Mouse (Mus musculus): ENCODE results near the gene Nenf.

The Nenf gene

DNA sequence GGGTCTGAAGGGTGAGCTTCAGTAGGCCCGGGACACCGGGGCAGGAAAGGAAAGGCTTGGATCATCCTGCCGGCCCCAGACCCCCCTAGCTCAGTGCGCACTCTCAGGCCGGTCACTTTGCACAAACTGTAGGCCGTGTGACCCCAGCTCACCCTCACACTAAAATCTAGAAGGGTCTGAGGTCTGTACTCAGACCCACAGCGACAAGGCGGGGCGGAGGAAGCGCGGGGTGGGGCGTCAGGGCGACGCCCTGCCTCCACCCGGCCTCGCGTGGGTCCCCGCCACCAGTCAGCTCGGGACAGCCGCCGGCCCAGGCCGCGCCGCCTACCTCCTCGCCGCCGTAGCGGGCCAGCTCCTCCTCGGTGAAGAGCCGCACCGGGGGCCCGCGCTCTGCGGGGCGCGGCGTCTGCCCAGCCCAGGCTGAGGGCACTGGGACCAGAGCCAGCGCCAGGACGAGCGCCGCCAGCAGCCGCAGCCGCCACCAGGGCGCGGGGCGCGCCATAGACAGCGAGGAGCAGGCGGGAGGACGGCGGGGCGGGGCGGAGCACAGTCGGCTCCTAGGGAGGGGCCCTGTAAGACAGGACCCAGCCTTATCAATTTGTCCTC is at the start of gene Nenf:
TSS of gene Nenf (minus strand) at position 604 of the 606 bp plus-strand sequence.
- no peak for DNase-seq (ENCODE audit: low spot score)

DNA sequence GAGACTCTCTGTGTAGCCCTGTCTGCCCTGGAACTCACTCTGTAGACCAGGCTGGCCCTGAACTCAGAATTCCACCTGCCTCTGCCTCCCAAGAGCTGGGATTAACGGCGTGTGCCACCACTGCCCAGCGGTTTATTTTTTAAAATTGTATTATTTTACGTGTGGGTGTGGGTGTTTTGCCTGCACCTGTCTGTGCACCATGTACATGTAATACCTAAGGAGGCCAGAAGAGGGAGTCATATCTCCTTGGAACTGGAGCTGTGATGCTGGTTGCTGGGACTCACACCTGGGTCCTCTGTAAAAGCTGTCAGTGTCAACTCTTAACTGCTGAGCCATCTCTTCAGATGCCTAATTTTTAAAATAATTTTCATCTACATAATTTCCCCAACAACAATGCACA is 46.5 kb upstream of the Nenf start:
- no peak for DNase-seq (ENCODE audit: low spot score)

DNA sequence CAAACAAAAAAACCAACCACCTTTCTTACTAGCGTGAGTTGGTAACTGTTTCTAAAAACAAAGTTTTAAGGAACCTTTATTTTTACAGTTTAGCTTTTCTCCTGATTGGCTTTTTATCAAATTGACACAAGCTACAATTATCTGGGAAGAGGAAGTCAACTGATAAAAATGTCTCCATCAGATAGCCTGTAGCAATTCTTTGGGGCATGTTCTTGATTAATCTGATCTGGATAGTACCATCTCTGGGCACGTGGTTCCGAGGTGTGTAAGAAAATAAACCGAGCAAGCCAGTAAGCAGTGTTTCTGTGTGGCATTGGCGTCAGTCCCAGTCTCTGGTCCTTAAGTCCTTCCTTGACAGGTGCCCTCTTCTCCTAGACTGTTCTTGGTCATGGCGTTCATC is 44.4 kb upstream of the Nenf start:
- DNase-seq (ENCODE audit: low spot score) = no peak

DNA sequence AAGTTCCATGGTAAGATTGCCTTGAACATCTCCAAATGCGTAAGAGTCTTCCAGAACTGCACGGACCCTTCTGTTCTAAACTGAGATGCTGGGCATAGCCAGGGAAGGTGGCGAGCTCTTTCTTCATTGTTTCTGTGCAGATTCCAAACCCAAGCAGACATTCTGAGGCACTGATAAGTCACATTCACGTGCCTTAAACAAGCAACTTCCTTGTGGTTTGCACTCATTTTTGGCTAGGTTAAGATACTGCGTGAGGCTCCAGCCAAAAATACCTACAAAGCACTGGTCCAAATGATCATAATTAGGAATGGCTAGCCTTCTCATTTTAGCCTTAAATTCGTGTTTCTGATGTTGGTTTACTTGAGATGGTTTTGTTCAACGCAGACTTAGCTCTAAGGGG is 41.5 kb upstream of the Nenf start:
- DNase-seq (ENCODE audit: low spot score) = no peak

DNA sequence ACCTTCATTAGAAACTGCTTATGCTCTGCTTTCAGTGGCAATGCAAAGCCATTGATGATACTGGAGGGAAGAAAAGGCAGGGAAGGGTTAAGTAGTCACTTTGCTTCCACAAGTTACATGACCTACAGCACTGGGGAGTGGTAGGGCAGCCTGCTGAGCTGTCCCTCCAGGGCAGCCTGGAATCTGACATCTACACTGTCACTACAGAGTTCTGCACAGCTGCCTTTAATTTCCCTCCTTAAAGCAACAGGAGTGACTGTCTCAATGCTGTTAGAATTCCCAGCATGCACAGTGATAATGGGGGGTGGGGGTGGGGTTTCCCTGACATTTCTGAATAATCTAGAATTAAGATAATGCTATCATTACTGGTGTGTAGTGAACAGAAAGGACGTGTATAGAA is 38.9 kb upstream of the Nenf start:
- no peak for DNase-seq (ENCODE audit: low spot score)

DNA sequence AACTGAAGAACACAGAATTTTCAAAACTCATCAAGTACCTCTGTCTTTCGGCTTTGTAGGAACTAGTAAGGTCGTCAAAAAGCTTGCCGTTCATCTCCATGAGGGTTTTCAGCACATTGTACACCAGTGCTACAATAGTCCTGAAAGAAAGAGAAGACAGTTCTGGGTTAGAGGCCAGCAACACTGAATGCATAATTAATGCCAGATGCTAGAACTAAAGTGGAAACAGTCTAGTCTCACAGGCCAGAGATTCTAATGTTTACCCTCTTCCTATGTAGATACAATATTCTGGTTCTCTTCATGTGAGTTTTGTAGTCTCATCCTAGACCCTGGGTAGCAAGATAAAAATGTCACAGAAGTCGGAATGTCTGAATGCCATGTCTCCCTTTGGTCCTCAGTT is 35.8 kb upstream of the Nenf start:
- no peak for DNase-seq (ENCODE audit: low spot score)

DNA sequence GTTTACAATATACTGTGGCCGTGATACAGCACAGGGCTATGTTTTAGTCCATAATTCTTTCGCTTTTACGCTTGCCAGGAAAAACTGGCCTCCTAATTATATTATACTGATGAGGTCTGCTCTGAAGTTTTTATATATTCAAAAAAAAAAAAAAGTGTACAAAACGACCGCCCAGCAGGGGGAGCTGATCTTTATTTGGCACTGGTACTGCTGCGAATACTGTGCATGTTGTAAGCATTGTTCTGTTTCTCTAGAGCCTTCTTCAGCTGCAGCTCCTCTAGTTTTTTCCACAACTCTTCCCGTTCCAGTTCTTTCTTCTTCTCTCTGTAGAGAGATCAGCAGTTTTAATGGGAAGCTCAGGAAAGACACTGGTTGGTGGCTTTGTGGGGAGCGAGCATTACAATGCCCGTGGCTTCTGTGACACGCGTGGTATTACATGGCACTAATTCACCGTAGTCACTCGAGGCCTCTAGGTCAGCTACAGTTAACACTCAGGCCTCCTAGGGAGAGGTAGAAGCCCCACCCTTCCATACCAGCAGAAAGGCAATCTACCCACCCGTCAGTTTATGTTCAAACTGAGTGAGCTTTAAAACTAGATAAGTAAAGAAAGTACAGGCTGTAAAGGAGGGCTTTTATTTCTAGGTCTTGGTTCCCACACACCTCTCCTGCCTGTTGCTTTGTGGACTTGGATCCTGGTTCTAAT is 34.9 kb upstream of the Nenf start:
- DNase-seq (ENCODE audit: low spot score) = no peak

DNA sequence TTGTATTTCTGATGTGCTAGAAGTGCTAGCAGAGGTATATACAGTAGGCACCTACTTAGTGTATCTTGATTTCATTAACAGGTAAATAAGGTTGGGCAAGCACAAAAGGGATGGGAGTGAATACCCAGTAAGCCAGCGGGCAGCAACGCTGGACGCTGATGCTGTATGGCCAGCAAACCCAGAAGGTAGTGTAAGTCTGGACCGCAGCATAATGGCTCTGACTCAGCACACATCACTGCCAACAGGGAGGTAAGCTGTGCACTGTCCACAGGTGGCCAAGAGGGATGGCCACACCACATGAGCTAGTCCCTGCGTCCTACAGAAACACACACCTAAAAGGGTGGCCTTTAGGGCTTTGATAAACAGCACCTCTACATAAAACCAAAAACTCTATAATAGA is 32.4 kb upstream of the Nenf start:
- DNase-seq (ENCODE audit: low spot score) = no peak

DNA sequence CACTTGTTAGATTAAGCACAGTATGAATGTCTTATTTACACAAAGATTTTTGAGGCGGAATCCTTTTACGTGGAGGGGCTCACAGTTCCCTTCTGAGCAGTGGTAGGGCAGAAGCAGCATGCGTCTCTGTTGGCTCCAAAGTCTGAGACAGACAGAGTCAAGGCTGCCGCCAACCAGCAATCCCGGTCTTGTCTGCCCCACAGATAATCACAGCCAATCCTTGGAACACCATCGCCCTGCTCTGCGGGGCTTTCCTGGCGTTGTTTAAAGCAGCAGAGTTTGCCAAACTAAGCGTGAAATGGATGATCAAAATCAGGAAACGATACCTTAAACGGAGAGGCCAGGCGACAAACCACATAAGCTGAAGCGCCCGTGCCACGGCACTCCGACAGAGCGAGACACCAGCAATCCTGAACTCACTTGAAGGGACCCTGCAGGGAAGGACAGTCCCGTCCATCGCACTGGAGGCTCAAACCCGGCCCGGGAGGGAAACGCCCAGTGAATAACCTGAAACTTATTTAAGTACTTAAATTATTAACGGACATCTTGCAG is 31.6 kb upstream of the Nenf start:
- DNase-seq (ENCODE audit: low spot score) = no peak

DNA sequence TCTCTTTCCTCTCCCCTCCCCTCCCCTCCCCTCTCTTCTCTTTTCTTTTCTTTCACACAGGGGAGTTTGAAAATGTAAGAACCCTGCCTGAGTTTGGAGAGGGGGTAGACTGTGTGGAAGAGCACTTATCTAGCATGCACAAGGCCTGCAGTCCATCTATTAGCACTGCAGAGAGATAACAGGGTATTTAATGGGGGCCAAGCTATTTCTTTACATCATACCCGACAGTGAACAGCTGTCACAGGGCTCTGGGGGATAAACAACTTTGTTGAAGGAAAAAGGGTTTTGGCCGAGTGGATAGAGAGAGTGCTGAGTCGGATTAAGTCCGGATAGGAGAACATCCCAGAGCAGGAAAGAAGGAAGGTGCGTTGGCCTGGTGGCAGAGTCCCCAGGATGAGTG is 31.0 kb upstream of the Nenf start:
- no peak for DNase-seq (ENCODE audit: low spot score)

DNA sequence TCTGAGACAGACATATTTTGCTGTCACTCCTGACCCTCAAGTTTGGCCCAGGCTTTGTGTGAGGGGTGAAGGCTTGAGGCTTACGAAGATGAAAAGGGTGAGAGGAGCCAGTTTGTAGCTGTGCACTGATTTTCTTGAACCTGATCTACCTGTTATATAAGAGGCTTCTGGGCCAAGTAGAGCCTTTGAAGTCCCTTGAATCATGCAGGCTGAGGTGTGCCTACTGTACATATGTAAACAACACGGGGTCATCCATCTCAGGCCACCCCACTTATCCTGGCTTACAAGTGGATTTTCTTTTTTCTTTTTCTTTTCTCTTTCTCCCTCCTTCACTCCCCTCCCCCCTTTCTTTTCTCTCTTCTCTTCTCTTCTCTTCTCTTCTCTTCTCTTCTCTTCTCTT is 30.6 kb upstream of the Nenf start:
- DNase-seq (ENCODE audit: low spot score) = no peak

DNA sequence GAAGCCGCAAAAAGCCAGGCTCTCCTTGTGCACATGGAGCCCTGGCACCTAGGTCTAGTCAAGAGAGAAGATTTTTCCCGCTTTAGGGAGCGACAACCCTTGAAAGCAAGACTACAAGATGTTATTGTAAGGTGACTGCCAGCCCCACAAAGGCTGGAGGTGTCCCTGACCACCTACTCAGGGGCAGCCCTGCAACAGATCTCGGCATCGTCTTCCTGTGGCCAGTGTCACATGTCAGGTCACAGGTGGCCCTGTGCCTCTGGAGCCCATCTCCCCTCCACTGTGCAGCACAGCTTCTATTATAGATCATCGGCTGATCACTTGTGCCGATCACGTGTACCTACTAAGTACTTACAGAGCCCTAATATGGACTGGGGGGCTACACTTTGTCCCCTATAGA is 29.6 kb upstream of the Nenf start:
- DNase-seq (ENCODE audit: low spot score) = no peak

DNA sequence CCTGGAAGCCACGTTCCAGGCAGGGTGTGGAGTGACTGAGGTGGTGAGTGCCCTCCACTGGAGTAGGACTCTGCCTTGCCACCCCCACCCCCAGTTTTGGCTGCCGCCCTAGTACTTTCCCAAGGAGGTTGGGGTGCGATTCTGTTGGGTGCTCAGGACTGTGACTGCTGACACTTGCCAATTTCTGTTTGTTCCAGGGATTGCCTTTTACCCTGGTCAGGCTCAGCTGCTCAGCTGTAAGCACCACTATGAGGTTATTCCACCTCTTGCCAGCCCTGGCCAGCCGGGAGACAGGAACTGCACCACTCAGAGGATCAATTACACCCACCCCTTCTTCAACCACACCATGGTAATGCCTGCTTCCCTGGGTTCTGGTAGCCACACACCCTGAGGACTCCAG is 22.5 kb upstream of the Nenf start:
- no peak for DNase-seq (ENCODE audit: low spot score)

DNA sequence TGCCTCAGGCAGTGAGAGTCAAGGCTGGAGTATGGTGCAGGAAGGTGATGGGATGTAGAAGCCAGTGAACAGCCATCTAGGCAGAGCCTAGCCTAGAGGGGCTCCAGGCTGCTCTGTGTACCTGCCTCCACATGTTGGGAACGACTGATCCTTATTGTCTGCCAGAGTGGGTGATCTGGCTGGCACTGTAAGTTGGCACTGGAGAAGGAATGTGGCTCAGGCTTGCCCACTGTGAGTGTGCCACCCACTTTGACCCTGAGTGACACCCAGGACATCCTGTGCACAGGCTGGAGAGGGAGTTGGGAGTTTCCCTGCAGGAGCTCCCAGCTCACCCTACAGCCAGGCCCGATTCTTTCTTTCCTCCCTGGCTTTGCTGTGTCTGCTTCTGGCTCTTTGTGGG is 21.9 kb upstream of the Nenf start:
- no peak for DNase-seq (ENCODE audit: low spot score)

DNA sequence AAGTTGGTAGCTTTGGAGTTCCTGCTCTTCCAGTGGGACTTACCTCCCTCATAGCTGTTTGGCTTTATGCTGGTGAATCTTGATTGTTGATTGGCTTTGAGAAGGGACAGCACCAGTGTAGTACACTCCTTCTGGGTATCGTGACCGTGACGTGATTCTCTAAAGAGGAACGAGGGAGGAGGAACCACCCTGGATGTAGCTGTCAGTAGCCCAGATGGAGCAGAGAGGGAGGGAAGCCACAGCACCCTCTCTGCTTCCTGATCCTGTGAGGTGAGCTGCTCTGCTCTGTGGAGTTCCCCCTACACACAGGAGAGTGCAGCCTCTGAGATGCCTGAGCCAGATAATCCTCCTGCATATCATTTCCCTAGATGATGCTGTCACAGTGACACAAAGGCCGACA is 16.5 kb upstream of the Nenf start:
- no peak for DNase-seq (ENCODE audit: low spot score)

DNA sequence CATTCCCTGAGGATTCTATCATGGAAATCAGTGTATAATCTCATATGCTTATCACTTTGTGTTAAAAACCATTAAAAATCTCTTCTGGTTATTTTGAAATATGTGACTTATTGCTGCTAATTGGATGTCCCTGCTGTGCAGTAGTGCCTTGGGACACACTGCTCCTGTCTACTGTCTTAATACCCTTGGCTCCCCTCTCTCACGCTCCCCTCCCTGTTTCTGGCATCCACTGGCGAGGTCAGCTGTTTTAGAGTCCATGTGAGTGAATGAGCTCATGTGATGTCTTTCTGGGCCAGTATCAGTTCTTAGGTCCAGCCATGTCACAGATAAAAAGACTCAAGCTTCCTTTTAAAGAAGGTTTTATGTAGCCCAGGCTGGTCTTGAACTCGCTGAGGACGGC is 12.4 kb upstream of the Nenf start:
- DNase-seq (ENCODE audit: low spot score) = no peak

DNA sequence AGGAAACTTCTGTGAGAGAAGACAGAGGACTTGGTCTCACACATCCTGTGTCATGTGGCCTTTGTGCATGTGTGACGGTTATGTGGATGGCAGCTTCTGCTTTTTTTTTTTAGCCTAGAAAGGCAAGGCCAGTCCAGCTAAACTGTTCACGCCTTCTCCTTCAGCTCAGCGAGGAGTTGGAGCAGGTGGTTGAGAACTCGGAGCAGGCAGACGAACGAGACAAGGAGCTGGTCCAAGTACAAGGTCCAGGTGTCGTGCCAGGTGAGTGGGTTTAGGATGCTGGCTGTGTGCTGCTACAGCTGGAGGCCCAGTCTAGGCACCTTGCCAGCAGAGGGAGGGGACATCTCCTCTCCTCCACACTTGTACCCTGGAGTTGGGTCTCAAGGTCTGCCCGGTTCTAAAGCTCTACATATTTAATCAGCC is 10.0 kb upstream of the Nenf start:
- no peak for DNase-seq (ENCODE audit: low spot score)

DNA sequence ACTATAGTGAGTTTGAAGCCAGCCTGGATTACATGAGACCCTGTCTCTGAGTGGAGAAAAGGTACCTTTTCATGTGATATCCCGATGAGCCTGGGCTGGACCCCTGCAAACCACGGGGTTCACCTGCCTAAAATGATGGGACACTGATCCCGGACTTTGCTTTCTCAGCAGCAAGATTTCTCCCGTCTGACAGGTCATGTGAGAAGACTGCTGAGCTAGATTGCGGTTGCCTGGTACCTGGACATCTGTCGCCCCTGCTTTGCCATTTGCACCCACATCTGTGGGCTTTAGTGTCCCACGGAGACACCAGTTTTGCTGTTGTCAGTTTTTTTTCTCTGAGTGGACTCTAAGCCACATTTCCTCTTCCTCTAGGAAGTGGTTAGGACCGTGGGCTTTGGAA is 9.3 kb upstream of the Nenf start:
- no peak for DNase-seq (ENCODE audit: low spot score)

DNA sequence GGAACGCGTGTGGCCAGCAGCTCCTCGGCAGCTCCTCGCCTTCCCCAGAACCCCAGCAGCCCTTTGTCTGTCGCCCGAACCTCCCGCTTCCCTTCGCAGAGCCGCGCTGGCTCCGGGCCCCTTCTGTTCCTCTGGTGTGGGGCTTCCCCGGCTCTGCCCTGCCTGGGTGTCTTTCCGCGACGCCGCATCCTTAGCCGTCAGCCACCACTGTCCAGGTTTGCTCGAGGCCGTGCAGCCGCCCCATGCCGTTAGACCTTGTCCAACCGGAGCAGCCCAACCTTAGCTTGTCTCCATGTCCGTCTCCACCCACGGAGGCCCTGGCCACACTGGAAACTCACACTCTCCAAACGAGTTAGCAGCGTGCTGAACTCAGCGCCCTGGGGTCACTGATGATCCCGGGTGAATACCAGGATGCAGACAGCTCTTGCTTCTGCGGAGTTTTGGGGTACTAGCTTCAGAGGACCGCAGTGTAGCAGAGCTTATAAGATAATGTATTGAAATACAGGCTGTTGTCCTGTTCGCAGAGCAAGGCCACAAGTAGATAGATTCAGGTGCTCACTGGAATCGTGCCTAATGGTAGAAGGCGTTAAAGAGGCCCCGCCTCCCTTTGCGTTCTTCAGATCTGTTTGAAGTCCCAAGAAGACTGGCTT is 8.4 kb upstream of the Nenf start:
- no peak for DNase-seq (ENCODE audit: low spot score)

DNA sequence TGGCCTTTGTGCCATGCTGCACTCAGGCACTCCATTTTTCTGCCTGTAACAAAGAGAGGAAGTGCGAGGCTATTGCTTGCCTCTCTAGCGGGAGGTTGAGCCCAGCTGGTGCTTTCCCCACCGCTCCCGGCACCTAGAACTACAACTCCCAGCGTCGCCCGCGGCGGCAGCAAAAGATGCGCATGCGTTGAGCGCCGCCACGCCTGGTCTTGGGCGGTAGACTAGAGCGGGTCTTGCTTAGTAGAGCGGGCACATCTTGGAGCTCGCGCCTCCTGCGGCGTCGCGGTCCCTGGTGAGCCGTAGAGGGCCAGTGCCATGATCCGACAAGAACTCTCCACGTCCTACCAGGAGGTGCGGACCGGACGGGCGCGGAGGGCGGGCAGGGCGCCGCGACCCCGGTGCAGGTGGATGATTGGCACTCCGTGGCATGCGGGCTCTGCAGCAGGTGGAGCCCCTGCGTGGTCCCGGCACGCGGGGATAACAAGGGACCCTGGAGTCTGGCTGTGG is 7.8 kb upstream of the Nenf start, which contains the start of gene Tmem206:
TSS of gene Tmem206 (plus strand) at position 187 of the 507 bp plus-strand sequence.
- DNase-seq (ENCODE audit: low spot score) = peak; percentile 85

DNA sequence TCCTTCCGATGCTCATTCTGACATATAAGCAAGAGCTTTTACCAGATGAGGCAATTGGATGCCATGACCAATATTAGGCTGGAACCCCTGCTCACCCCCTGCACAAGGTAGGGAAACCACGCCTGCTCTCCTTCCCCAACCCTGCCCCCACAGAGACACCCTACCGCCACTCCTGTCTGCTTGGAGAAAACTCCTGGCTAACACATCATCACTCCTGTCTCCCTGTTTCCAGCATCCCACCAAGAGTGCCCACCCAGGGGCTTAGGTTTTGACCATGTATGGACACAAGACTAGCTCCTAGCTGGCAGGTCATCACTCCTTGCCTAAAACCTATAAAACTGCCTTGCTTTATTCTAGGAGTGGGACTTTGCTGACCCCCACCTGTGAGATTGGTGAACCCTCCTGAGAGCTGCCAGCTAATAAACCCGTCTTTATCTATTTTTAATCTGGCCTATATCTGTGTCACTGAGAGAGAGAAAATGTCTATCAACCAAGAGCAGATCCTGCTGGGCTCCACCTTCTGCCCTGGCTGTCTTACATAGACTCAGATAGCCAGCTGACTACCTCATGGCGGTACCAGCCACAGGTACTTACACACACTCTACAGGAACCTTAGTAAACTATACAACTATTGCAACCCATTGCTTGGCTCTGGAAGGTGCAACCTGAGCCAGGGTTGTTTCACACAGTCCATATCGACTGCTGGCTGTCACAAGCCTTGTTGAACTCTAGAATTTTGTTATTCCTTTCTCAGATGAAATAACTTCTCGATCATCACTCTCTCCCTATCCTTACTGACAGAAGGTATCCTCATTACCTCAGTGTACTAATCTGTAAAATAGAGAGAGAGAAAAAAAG is 7.0 kb upstream of the Nenf start:
- DNase-seq (ENCODE audit: low spot score) = no peak

DNA sequence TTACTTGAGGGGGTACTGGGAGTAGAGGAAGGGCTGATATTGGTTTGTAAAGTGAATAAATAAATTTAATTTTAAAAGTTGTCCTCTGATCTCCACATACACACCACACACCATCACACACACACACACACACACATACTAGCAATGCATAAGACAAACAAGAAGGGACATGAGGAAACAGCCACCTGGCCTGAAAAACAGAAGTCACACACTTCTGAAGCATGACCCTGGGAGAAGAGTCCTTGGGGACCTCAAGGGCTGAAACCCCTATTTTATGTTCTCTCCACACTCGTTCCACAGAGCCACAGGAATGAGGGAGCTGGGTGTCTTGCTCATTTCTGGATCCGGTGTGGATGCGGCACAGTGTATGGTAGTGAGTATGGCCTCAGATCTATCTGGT is 5.4 kb upstream of the Nenf start:
- DNase-seq (ENCODE audit: low spot score) = no peak
